Mouse (Mus musculus) forebrain, embryonic 11.5 days (tissue): Measurements from ENCODE around the gene Dao. TPM values are rescaled to one million over a fixed set of nuclear protein-coding genes. Genes with fewer than 3 reads are reported as not detected.

Experiments used
- polyA plus RNA-seq: library from polyadenylated mRNA; unstranded; fragments of >200 nt; fragmentation: Nextera tagmentation; extraction: Ambion mirVana; gene quantifications from 2 replicates; pipeline ENCODE4 v1.2.1, GENCODE M21; 2014

The Dao gene
- polyA plus RNA-seq, 1 experiment from 2014 or later, result not detected

Other genes starting within 250 kb of the Dao start
- 77.5 and 81.8 TPM in 2 replicates for gene Sart3, start 231.2 kb upstream of the Dao start, polyA plus RNA-seq
- 99.4 and 105 TPM in 2 replicates for gene Iscu, start 231.0 kb upstream of the Dao start, polyA plus RNA-seq
- 11.6 and 14.5 TPM in 2 replicates for gene Tmem119, start 203.2 kb upstream of the Dao start, polyA plus RNA-seq
- 0.67 and 1.4 TPM in 2 replicates for gene Selplg, start 171.1 kb upstream of the Dao start, polyA plus RNA-seq
- 231 and 246 TPM in 2 replicates for gene Coro1c, start 94.9 kb upstream of the Dao start, polyA plus RNA-seq
- 25.7 and 28.7 TPM in 2 replicates for gene Ssh1, start 9.8 kb upstream of the Dao start, polyA plus RNA-seq
- gene Usp30, start 61.8 kb downstream of the Dao start, polyA plus RNA-seq, result 13.9 and 14.0 TPM in 2 replicates
- gene Svop, start 87.9 kb downstream of the Dao start, polyA plus RNA-seq, result 17.6 and 19.4 TPM in 2 replicates
- gene Alkbh2, start 124.5 kb downstream of the Dao start, polyA plus RNA-seq, result 12.6 and 12.9 TPM in 2 replicates
- gene Ung, start 126.7 kb downstream of the Dao start, polyA plus RNA-seq, result 49.4 and 50.6 TPM in 2 replicates
- 1.3 and 1.9 TPM in 2 replicates for gene Acacb, start 142.8 kb downstream of the Dao start, polyA plus RNA-seq